Mouse (Mus musculus) megakaryocyte, embryonic 14.5 days (primary cell): ENCODE results near the gene Ubr2. TPM values are rescaled to one million over a fixed set of nuclear protein-coding genes. Genes with fewer than 3 reads are reported as not detected.
A peak's percentile ranks its signal among the peaks of the same experiment; 100 is the strongest.

ENCODE experiments used
- H3K27me3 ChIP-seq: replicated peaks from 2 replicates; pipeline ENCODE3; 2012; ENCODE audit warnings: inconsistent platforms
- H3K36me3 ChIP-seq: replicated peaks from 2 replicates; pipeline ENCODE3; 2012; ENCODE audit warnings: low read length, inconsistent platforms, mixed read lengths
- H3K4me1 ChIP-seq: 2 replicates; pipeline ENCODE4 v1.6.1; 2012; ENCODE audit warnings: inconsistent platforms
- H3K4me3 ChIP-seq: replicated peaks from 2 replicates; pipeline ENCODE3; 2012; ENCODE audit warnings: moderate library complexity, mild to moderate bottlenecking, inconsistent platforms
- H3K9me3 ChIP-seq: 2 replicates; pipeline ENCODE4 v1.6.1; 2012; ENCODE audit warnings: inconsistent platforms
- FLI1 ChIP-seq: IDR thresholded peaks from 2 replicates; pipeline ENCODE4 v1.6.1; 2012; ENCODE audit warnings: low read length, inconsistent platforms, mixed read lengths
- GATA1 ChIP-seq: IDR thresholded peaks from 3 replicates; pipeline ENCODE4 v1.6.1; 2012; ENCODE audit warnings: mixed read lengths, low read length, inconsistent platforms, borderline replicate concordance
- polyA plus RNA-seq: library from polyadenylated mRNA; stranded (reverse); fragments of >175 nt; gene quantifications from 2 replicates; pipeline ENCODE4 v1.2.3, GENCODE M21; 2012; ENCODE audit warnings: low replicate concordance; ENCODE audit not compliant: insufficient read depth

Gene Ubr2
- polyA plus RNA-seq, 1 experiment, result 3.5 TPM

DNA sequence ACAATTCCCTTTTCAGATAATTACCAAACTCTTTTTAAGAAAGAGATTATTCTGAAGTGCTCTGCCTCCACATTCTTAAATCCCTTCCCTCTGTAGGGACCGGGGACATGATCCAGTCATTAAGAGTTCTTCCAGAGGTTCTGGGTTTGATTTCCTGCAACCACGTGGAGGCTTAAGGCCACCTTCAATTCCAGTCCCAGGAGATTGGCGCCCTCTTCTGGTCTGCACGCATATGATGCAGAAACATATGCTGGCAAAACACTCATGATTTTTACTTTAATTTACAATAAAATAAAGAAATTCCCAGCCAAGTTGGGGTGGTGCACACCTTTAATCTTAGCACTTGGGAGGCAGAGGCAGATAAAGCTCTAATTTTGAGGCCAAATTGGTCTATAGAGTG, 23.3 kb upstream of the Ubr2 start:
- H3K27me3 ChIP-seq, result peaks cover 21% of the 10 kb centered on the region
- H3K4me1 ChIP-seq, result peaks cover 2% of the 10 kb centered on the region
- H3K36me3 ChIP-seq, result no peaks in the 10 kb centered on the region
- no peak for TF ChIP-seq GATA1
- no peak for TF ChIP-seq FLI1
- peaks cover 7% of the 10 kb centered on the region for H3K9me3 ChIP-seq
- no peak overlapping the region for H3K4me3 ChIP-seq

DNA sequence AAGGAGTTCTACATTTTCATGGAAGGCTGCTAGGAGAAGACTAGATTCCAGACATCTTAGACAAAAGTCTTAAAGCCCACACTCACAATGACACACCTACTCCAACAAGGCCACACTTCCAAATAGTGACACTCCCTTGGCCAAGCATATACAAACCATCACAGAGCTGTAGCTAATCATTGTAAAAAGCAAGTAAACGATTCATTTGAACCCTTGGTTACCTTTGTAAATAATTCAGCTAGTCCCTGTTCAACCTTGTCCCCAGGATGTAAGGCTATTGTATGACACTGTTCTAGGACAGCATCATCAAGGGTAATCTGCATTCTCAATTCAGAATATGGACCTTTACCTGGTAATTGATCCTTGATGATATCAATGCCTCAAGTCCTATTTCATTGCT, 14.4 kb upstream of the Ubr2 start:
- TF ChIP-seq FLI1 (no peak), GATA1 (no peak)
- Histone ChIP-seq H3K27me3 (peaks cover 12% of the 10 kb centered on the region), H3K4me3 (no peak overlapping the region), H3K4me1 (peaks cover 8% of the 10 kb centered on the region; the same call in 1 of the 2 replicates), H3K36me3 (no peaks in the 10 kb centered on the region), H3K9me3 (peaks cover 2% of the 10 kb centered on the region)

DNA sequence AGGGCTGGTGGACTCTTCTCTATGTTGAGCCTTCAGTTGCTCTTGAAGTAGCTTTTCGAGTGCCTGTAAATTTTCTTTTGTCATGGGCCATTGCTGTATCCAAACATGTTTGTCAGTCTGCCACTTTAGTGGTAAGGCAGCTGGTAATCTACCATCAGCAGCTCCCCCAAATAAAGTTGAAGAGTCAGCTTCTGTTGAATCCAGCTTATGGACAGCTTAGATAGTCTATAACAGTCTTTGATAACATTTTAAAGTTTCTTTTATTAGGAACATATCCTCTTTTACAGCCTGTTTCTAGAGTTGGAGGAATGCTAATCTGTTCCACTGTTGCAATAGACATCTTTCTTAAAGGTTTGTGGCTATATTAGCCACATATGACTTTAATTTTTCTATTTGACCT, 13.0 kb upstream of the Ubr2 start:
- H3K4me3 ChIP-seq, result no peak overlapping the region
- H3K27me3 ChIP-seq, result peaks cover 11% of the 10 kb centered on the region
- TF ChIP-seq FLI1 (no peak), GATA1 (no peak)
- no peaks in the 10 kb centered on the region for H3K36me3 ChIP-seq
- H3K4me1 ChIP-seq, result peaks cover 8% of the 10 kb centered on the region; the same call in 1 of the 2 replicates
- H3K9me3 ChIP-seq, result no peaks in the 10 kb centered on the region

DNA sequence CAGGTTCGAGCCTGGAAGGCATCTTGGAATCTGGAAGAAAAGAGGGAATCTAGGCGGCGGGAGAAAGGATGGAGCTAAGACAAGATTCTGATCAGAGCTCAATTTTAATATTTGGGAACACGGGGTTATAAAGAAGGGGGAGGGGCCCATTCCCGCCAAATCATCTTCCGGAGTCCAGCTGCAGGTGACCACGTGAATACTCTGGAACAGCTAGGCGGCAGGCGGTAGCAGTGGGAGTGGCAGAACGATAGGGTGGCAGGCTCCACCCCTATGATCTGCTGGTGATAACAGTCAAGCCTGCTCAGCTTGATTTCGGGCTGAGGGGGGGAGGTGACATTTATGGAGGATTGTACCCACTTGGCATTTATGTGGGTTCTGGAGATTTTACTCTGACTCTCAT, 2.5 kb upstream of the Ubr2 start:
- H3K36me3 ChIP-seq, result peaks cover 2% of the 10 kb centered on the region
- H3K4me1 ChIP-seq, result peaks cover 10% of the 10 kb centered on the region; the same call in 1 of the 2 replicates
- peaks cover 3% of the 10 kb centered on the region for H3K27me3 ChIP-seq
- no peaks in the 10 kb centered on the region for H3K9me3 ChIP-seq
- H3K4me3 ChIP-seq, result no peak overlapping the region
- TF ChIP-seq FLI1, result no peak
- TF ChIP-seq GATA1, result no peak

DNA sequence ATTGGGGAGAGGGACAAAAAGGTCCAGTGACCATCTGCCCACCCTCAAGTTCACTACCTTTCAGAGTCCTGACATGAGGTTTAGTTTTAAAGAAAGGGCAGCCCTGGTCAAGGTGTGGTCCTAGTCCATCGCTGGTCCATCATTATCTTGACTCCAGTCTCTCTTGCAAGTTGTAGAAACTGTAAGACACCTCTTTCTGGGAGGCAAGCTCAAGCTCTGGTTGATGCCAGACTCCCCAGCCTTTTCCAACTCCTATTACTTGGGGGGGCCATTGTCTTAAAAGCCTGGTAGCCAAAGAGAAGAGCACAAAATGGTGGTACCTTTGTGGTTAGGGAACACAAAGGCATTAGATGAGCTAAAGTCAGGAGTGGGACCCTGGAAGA, 1.3 kb upstream of the Ubr2 start:
- Histone ChIP-seq H3K27me3 (peaks cover 3% of the 10 kb centered on the region), H3K36me3 (peaks cover 10% of the 10 kb centered on the region), H3K4me3 (no peak overlapping the region), H3K4me1 (peaks cover 20% of the 10 kb centered on the region), H3K9me3 (no peaks in the 10 kb centered on the region)
- TF ChIP-seq GATA1 (no peak), FLI1 (no peak)

DNA sequence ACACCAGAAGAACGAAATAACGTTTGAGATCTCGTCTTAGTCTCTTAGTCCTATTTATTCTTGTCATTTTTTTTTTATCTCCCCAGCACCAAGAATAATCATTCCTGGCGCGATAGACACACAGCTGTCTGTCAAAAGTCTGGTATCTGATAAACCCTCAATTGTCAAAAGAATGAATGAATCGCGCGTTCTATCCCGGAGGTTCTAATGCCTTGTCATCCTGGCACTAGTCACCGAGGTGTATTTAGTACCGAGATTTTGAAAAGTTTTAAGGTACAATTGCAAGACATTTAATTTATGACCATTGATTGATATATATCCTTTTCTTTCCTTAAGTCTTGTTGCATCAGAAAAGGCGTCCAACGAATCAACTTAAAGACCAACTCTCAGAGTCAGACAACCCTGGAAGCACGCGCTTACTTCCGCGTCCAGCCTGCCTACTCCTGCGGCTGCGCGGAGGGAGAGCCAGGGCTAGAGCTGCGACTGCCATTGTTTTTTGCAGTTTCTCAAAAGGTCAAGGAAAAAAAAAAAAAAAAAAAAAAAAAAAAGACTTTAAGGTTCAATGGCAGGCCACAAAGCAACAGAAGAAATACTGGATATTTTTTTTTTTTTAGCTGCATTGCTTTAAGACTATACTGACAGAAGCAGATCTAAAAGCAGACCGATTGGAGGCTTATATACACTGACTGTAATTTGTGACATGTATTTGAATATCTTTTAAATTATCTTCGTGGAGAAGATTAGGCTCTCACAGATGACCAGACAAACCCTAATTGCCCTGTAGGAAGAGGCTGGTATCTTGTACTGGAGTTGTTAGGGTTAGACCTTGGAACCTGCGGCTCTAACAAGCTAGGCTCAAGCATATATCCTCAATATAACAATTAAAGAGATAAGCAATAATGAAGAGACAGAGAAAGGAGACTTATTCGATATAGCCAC, 635 bp upstream of the Ubr2 start:
- peaks cover 27% of the 10 kb centered on the region for H3K4me1 ChIP-seq
- H3K4me3 ChIP-seq, result peak overlapping the region; percentile 99

DNA sequence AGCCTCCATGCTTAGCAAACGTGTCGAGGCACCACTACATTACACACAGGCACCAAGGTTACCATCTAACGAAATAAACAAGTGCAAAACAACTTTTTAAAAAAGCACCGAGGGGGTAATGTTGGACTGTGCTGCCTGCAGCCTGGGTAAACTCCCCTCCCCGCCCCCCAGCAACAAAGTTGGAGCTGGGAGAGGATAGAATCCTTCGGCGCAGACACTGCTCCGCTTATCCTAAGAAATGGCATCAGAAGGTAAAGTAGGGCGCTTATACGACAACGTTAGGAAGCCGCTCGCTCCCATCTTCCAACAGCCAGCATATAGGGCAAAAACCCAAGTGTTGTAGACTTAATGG, 834 bp downstream of the Ubr2 start:
- TF ChIP-seq GATA1 (no peak), FLI1 (no peak)
- Histone ChIP-seq H3K4me3 (peak overlapping the region; percentile 99), H3K4me1 (peaks cover 42% of the 10 kb centered on the region), H3K9me3 (no peaks in the 10 kb centered on the region), H3K36me3 (peaks cover 21% of the 10 kb centered on the region), H3K27me3 (peaks cover 3% of the 10 kb centered on the region)

More for the DNA sequence above, 635 bp upstream of the Ubr2 start:
- TF ChIP-seq GATA1 (no peak), FLI1 (no peak)
- H3K9me3 ChIP-seq, result no peaks in the 10 kb centered on the region
- H3K27me3 ChIP-seq, result peaks cover 3% of the 10 kb centered on the region
- H3K36me3 ChIP-seq, result peaks cover 17% of the 10 kb centered on the region

DNA sequence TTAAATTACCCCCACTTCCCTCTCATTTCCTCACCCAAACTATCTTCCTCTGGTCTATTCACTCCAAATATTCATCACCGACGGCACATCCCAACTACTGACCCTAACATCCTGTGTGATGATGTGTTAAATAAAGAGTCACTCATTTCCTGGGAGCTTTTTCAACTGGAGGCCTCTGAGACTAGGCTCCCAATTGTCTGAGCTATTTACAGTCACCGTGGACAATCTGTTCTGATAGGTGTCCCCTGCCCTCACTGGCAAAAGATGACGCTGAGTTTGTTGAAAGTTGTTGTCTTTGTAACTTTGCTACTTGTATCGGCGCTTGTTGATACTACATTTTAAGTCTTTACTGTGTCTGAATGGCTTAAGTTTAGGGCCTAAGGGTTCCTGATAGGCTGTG, 1.3 kb downstream of the Ubr2 start:
- H3K4me1 ChIP-seq, result peaks cover 47% of the 10 kb centered on the region
- TF ChIP-seq FLI1 (no peak), GATA1 (no peak)
- peak overlapping the region; percentile 99 for H3K4me3 ChIP-seq
- H3K9me3 ChIP-seq, result no peaks in the 10 kb centered on the region
- peaks cover 3% of the 10 kb centered on the region for H3K27me3 ChIP-seq
- H3K36me3 ChIP-seq, result peaks cover 26% of the 10 kb centered on the region

DNA sequence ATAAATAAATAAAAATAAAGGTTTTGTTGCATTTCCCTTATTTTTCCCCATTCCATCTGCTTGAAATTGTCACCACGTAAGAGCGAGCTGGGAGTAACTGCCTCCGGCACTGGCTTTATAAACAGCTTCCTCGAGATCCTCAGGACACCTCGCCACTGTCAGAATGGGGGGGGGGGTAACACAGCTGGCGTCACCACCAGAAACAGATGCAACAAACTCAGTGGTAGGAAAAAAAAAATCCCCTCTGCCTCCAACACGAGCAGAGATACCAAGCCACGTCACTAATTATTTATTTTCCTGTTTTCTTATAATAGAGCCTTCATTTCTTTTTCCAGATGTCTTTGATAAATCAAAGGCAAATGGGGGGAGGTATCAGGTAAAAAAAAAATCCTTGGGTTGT, 1.9 kb downstream of the Ubr2 start:
- peaks cover 47% of the 10 kb centered on the region for H3K4me1 ChIP-seq
- peaks cover under 1% of the 10 kb centered on the region for H3K27me3 ChIP-seq
- H3K9me3 ChIP-seq, result no peaks in the 10 kb centered on the region
- H3K36me3 ChIP-seq, result peaks cover 28% of the 10 kb centered on the region
- no peak for TF ChIP-seq GATA1
- no peak for TF ChIP-seq FLI1
- H3K4me3 ChIP-seq, result peak overlapping the region; percentile 99

DNA sequence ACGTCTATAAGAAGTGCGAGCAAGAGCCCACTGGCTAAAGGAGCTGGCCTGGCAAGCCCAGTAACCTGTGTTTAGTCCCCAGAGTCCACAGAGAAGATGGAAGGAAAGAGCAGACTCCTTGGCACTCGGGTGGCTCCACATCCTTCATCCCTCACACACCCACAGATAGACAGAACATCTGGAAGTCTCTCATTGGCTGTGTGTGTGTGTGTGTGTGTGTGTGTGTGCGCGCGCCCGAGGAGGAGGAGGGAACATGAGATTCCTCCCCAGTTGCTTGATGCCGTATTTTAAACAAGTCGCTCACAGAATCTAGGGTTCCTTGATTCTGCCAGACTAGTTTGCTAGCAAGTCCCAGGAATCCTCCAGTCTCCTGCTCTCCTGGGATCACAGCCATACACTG, 3.6 kb downstream of the Ubr2 start:
- Histone ChIP-seq H3K9me3 (no peaks in the 10 kb centered on the region), H3K27me3 (no peaks in the 10 kb centered on the region), H3K36me3 (peaks cover 41% of the 10 kb centered on the region), H3K4me1 (peaks cover 56% of the 10 kb centered on the region), H3K4me3 (no peak overlapping the region)
- no peak for TF ChIP-seq FLI1
